Comparison of ENCODE assay signal across 23 mouse cellular contexts in genomic region chr6:55649581-55649980, GRCm38 (mm10). TPM values are rescaled to one million over a fixed set of nuclear protein-coding genes. Genes with fewer than 3 reads are reported as not detected.
DNase-seq lines count a peak whose midpoint lies in the region; ATAC-seq and TF ChIP-seq lines count a peak whose summit lies in the region.
"Had no signal": no experiment of that assay in that cellular context is flagged by ENCODE, and none has a peak within 500 bp of the region (broad histone marks: within the 10 kb centered on the region; RNA-seq: fewer than 3 reads in every experiment).

No protein-coding gene starts in this region.

- no peaks in the 10 kb centered on the region for H3K27me3 ChIP-seq in neural tube, embryonic 13.5 days
- no peaks in the 10 kb centered on the region for H3K27me3 ChIP-seq in hindbrain, embryonic 16.5 days (replicated peaks; ENCODE audit: control insufficient read depth, insufficient read depth, low read length)
- H3K27me3 ChIP-seq in thymus, adult 2 months (ENCODE audit: control insufficient read depth, insufficient read depth, low read length), result no peaks in the 10 kb centered on the region
- H3K27me3 ChIP-seq: lung, embryonic 15.5 days; midbrain, embryonic 15.5 days had no signal

- intact Hi-C loops in gastrocnemius, adult 2 months (cut with DNase I), result no loop called here

- H3K9me3 ChIP-seq in neural tube, embryonic 13.5 days, result no peaks in the 10 kb centered on the region
- no peaks in the 10 kb centered on the region for H3K9me3 ChIP-seq in hindbrain, embryonic 16.5 days (ENCODE audit: control insufficient read depth, low read length)
- H3K9me3 ChIP-seq: lung, embryonic 15.5 days; midbrain, embryonic 15.5 days had no signal

- no peak overlapping the region for H3K9ac ChIP-seq in neural tube, embryonic 13.5 days
- no peak overlapping the region for H3K9ac ChIP-seq in hindbrain, embryonic 16.5 days (ENCODE audit: low read depth, low read length)
- H3K9ac ChIP-seq: lung, embryonic 15.5 days; midbrain, embryonic 15.5 days had no signal

- no peaks in the 10 kb centered on the region for H3K36me3 ChIP-seq in neural tube, embryonic 13.5 days
- H3K36me3 ChIP-seq in hindbrain, embryonic 16.5 days (ENCODE audit: control insufficient read depth, insufficient read depth, low read length), result no peaks in the 10 kb centered on the region
- no peaks in the 10 kb centered on the region for H3K36me3 ChIP-seq in thymus, adult 2 months (ENCODE audit: control insufficient read depth, insufficient read depth, low read length)
- H3K36me3 ChIP-seq: lung, embryonic 15.5 days; midbrain, embryonic 15.5 days had no signal

- 75% methylated on average over 8 of the region's 8 CpGs for WGBS in neural tube, embryonic 13.5 days
- 75% methylated on average over 8 of the region's 8 CpGs for WGBS in hindbrain, embryonic 16.5 days
- 93% methylated on average over 8 of the region's 8 CpGs for WGBS in thymus, adult 2 months

- no peak for TF ChIP-seq POLR2A in thymus, adult 2 months (IDR thresholded peaks at IDR 0.05; ENCODE audit: control insufficient read depth, extremely low read depth, insufficient read depth, low read length, poor library complexity)

- H3K4me3 ChIP-seq in gastrocnemius, adult 2 months, result peak overlapping the region; percentile 22
- no peak overlapping the region for H3K4me3 ChIP-seq in neural tube, embryonic 13.5 days
- H3K4me3 ChIP-seq in hindbrain, embryonic 16.5 days (ENCODE audit: low read length), result no peak overlapping the region
- no peak overlapping the region for H3K4me3 ChIP-seq in thymus, adult 2 months (ENCODE audit: control insufficient read depth, insufficient read depth, low read length)
- H3K4me3 ChIP-seq: lung, embryonic 15.5 days; midbrain, embryonic 15.5 days had no signal

- H3K4me2 ChIP-seq in neural tube, embryonic 13.5 days, result no peak overlapping the region
- no peak overlapping the region for H3K4me2 ChIP-seq in hindbrain, embryonic 16.5 days (ENCODE audit: low read length)
- H3K4me2 ChIP-seq: liver, embryonic 11.5 days; lung, embryonic 15.5 days; midbrain, embryonic 15.5 days had no signal

- H3K4me1 ChIP-seq in neural tube, embryonic 13.5 days (replicated peaks), result peaks cover 46% of the 10 kb centered on the region
- peaks cover 19% of the 10 kb centered on the region for H3K4me1 ChIP-seq in hindbrain, embryonic 16.5 days (ENCODE audit: control insufficient read depth, insufficient read depth, low read depth, low read length)
- H3K4me1 ChIP-seq in thymus, adult 2 months (replicated peaks; ENCODE audit: control insufficient read depth, insufficient read depth, low read length), result no peaks in the 10 kb centered on the region; the same call in 1 of the 2 replicates

- TF ChIP-seq CTCF in gastrocnemius, adult 2 months (IDR thresholded peaks at IDR 0.05), result no peak
- no peak for TF ChIP-seq CTCF in thymus, adult 2 months (IDR thresholded peaks at IDR 0.05; ENCODE audit: borderline replicate concordance, control insufficient read depth, extremely low read depth, insufficient read depth, low read length, poor library complexity)

- DNase-seq in gastrocnemius, adult 2 months, result no peak
- DNase-seq in gastrocnemius, postnatal 25 days, result no peak
- DNase-seq in neural tube, embryonic 10.5 days (ENCODE audit: extremely low spot score, low spot score), result no peak
- no peak for DNase-seq in ovary, adult 18-20 months (ENCODE audit: low spot score)
- DNase-seq in thymus, adult 2 months, result no peak
- no peak for DNase-seq in adrenal gland, postnatal 25 days
- DNase-seq: cerebellum, adult 8-10 months; gastrocnemius, postnatal 14 days; kidney, adult 11 months; kidney, postnatal 10 days; thymus, postnatal 25 days had no signal

- H3K27ac ChIP-seq in gastrocnemius, adult 2 months, result peak overlapping the region; percentile 58
- H3K27ac ChIP-seq in neural tube, embryonic 13.5 days (replicated peaks), result peak overlapping the region; percentile 64
- peak overlapping the region; percentile 29; the same call in 1 of the 2 replicates for H3K27ac ChIP-seq in hindbrain, embryonic 16.5 days (ENCODE audit: low read depth, low read length)
- no peak overlapping the region for H3K27ac ChIP-seq in thymus, adult 2 months (ENCODE audit: control insufficient read depth, insufficient read depth, low read length)
- H3K27ac ChIP-seq: lung, embryonic 15.5 days; midbrain, embryonic 15.5 days; stomach, postnatal 0 days had no signal

- ATAC-seq in neural tube, embryonic 13.5 days (ENCODE audit: low read depth), result peak; percentile 3; the same call in 1 of the 2 replicates
- ATAC-seq in hindbrain, embryonic 16.5 days, result 0 out of 2 replicates have a peak, but pooled peaks have one; percentile 18
- ATAC-seq: activated CD4-positive, CD25-positive, alpha-beta regulatory T cell, adult 4 months had no signal

RNA-seq across cellular contexts. Expression of gene Neurod6, which starts 31.5 kb away (rescaled TPM):
- not detected for total RNA-seq in gastrocnemius, adult 2 months (2021)
- total RNA-seq in gastrocnemius, postnatal 25 days (2021), result not detected
- 107 and 114 TPM in 2 replicates for polyA plus RNA-seq in neural tube, embryonic 13.5 days (2015; fragmentation: Nextera tagmentation; extraction: Ambion mirVana)
- polyA plus RNA-seq in hindbrain, embryonic 16.5 days (2015; fragmentation: Nextera tagmentation; extraction: Ambion mirVana), result 33.5 and 39.9 TPM in 2 replicates
- polyA plus RNA-seq in thymus, adult 2 months (2012; rRNA removed), result not detected in 2 replicates
- total RNA-seq in adrenal gland, postnatal 25 days (2021), result not detected in 2 replicates
- total RNA-seq: gastrocnemius, postnatal 14 days; heart, postnatal 10 days; megakaryocyte progenitor cell, adult 5-6 weeks; neutrophil, adult 5-6 weeks had no signal
- polyA plus RNA-seq: activated CD4-positive, CD25-positive, alpha-beta regulatory T cell, adult 4 months; embryonic facial prominence, embryonic 14.5 days; spleen, adult 2 months had no signal
